Mouse (Mus musculus): ENCODE results near the gene Brap. TPM values are rescaled to one million over a fixed set of nuclear protein-coding genes. Genes with fewer than 3 reads are reported as not detected.
"Not testable (repeated sequence)": the region's sequence is repeated elsewhere in the genome, so short reads cannot be mapped to it uniquely, and the experiment has no call there.

Brap gene
- polyA plus RNA-seq, 1 experiment = 1.1 TPM

DNA sequence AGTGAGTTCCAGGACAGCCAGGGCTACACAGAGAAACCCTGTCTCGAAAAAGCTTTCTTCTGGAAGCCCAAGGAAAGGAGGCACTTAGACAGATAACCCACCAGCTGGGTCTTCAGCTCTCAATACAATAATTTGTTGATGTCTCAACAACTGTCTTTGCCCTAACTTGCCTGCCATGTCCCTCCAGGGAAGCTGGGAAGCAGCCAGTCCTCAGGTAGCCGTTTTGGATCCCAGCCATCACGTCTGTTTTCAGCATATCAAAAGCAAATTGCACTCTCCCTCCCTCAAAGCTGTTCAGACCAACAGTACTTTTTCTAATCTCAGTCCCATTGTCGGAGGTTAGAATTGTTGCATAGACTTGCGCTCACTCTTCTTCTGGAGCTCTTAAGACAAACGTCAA lies 3.7 kb downstream of the Brap start:
- Histone ChIP-seq H3K9me3 (ENCODE audit: control insufficient read depth, low read length) (no peaks in the 10 kb centered on the region), H3K4me1 (ENCODE audit: control insufficient read depth) (peaks cover 30% of the 10 kb centered on the region), H3K36me3 (ENCODE audit: control insufficient read depth) (peaks cover 76% of the 10 kb centered on the region), H3K27me3 (ENCODE audit: control insufficient read depth) (no peaks in the 10 kb centered on the region), H3K4me3 (replicated peaks) (no peak overlapping the region)
- TF ChIP-seq GATA1 (IDR thresholded peaks at IDR 0.05; ENCODE audit: low read length) = no peak
- TF ChIP-seq TAL1 (IDR thresholded peaks at IDR 0.05; ENCODE audit: low read length) = no peak

DNA sequence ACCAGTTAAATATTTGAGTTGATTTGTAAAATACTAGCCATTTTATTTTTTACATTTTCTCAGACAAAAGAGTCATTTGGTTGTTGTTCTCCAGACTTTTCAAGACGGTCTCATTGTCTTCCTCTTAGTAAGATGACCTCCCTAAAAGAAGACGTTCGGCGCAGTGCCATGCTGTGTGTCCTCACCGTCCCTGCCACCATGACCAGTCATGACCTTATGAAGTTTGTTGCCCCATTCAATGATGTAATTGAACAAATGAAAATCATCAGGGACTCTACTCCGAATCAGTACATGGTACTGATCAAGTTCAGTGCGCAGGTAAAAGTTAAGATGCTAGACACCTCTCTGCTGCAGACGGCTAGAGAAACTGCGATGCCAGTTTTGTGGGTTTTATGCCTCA lies 4.6 kb downstream of the Brap start:
- Histone ChIP-seq H3K36me3 (ENCODE audit: control insufficient read depth) (peaks cover 83% of the 10 kb centered on the region), H3K27me3 (ENCODE audit: control insufficient read depth) (no peaks in the 10 kb centered on the region), H3K4me1 (ENCODE audit: control insufficient read depth) (peaks cover 24% of the 10 kb centered on the region), H3K9me3 (ENCODE audit: control insufficient read depth, low read length) (0 out of 2 replicates have a peak, but pooled peaks cover under 1% of the 10 kb centered on the region), H3K4me3 (replicated peaks) (no peak overlapping the region)
- TF ChIP-seq GATA1 (IDR thresholded peaks at IDR 0.05; ENCODE audit: low read length) (no peak), TAL1 (IDR thresholded peaks at IDR 0.05; ENCODE audit: low read length) (no peak)

DNA sequence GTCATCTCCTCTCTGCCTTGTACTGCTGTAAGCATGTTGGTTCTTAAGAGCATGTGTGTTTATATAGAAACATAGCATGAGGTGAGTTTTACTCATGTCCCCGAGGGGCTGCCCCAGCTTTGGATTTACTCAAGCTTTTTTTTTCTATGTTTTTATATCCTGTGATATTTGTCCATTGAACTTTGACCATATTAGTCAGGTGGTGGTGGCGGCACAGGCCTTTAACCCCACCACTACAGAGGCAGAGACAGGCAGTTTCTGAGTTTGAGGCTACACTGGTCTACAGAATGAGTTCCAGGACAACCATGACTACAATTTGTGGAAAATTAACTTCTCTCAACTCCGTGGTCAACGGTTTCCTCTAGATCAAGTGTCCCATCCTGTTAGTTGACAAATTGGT lies 6.7 kb downstream of the Brap start:
- Histone ChIP-seq H3K4me1 (ENCODE audit: control insufficient read depth) (peaks cover 7% of the 10 kb centered on the region), H3K9me3 (ENCODE audit: control insufficient read depth, low read length) (peaks cover 3% of the 10 kb centered on the region; the same call in 1 of the 2 replicates), H3K36me3 (ENCODE audit: control insufficient read depth) (peaks cover 93% of the 10 kb centered on the region), H3K27me3 (ENCODE audit: control insufficient read depth) (no peaks in the 10 kb centered on the region), H3K4me3 (replicated peaks) (no peak overlapping the region)
- TF ChIP-seq TAL1 (IDR thresholded peaks at IDR 0.05; ENCODE audit: low read length) (no peak), GATA1 (IDR thresholded peaks at IDR 0.05; ENCODE audit: low read length) (no peak)

DNA sequence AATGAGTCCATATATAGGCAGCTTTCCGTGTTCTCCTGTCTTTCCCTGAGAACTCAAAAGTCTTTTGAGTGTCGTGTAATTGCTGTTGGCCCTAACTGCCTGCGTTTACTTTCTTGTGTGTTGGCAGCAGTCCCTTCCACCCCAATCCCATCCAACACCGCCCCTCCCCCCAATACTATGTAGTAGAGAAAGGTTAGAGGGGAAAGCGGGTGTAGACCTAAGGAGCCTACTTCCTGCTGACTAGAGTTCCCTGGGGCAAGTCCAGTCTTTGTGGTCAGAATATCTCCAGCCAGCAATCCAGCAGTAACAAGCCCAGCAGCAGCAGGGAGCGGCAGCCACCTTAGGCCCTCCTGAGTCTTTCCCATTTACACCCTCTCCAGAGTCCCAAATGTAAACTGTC lies 8.0 kb downstream of the Brap start:
- H3K27me3 ChIP-seq (ENCODE audit: control insufficient read depth) = no peaks in the 10 kb centered on the region
- H3K4me3 ChIP-seq (replicated peaks) = no peak overlapping the region
- H3K9me3 ChIP-seq (ENCODE audit: control insufficient read depth, low read length) = peaks cover 3% of the 10 kb centered on the region; the same call in 1 of the 2 replicates
- H3K4me1 ChIP-seq (ENCODE audit: control insufficient read depth) = peaks cover 1% of the 10 kb centered on the region; the same call in 1 of the 2 replicates
- TF ChIP-seq TAL1 (IDR thresholded peaks at IDR 0.05; ENCODE audit: low read length) (no peak), GATA1 (IDR thresholded peaks at IDR 0.05; ENCODE audit: low read length) (no peak)
- H3K36me3 ChIP-seq (ENCODE audit: control insufficient read depth) = peaks cover 92% of the 10 kb centered on the region

DNA sequence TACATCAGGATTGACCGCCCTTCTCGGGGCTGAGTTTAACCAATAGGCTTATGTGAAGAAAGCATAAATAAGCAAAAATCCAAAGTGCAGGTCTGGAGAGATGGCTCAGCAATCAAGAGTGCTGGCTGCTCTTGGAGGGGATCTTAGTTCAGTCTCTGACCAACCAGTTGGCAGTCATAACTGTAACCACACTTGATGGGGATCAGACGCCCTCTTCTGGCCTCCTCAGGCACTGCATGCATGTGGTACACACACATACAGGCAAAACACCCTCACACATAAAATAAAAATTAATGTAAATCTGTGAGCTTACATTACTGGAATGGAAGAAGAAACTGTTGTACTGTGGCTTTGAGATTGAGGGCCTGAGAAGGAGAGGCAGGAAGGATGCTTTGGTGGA lies 10.0 kb downstream of the Brap start:
- Histone ChIP-seq H3K4me3 (replicated peaks) (no peak overlapping the region), H3K4me1 (ENCODE audit: control insufficient read depth) (no peaks in the 10 kb centered on the region; the same call in 1 of the 2 replicates), H3K9me3 (ENCODE audit: control insufficient read depth, low read length) (peaks cover 3% of the 10 kb centered on the region; the same call in 1 of the 2 replicates), H3K36me3 (ENCODE audit: control insufficient read depth) (peaks cover 91% of the 10 kb centered on the region), H3K27me3 (ENCODE audit: control insufficient read depth) (no peaks in the 10 kb centered on the region)
- TF ChIP-seq GATA1 (IDR thresholded peaks at IDR 0.05; ENCODE audit: low read length) (no peak), TAL1 (IDR thresholded peaks at IDR 0.05; ENCODE audit: low read length) (no peak)

DNA sequence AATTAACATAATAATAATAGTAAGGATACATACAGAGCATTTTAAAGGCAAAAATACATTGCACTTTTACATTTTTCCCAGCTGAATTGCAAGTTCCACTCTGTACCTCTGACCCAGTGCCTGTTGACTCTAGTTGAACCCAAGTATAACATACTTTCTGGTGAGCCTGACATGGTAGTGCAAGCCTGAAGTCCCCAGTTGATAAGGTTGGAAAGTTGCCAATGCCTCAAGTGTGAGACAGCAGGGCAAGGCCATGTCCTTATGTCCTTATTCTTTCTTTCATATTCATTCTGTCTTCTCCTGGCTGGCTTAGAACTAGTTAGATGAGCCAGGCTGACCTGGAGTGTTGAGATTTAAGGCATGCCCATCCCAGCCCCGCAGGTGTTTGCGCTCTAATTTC lies 21.9 kb downstream of the Brap start:
- TF ChIP-seq GATA1 (IDR thresholded peaks at IDR 0.05; ENCODE audit: low read length) (no peak), TAL1 (IDR thresholded peaks at IDR 0.05; ENCODE audit: low read length) (no peak)
- Histone ChIP-seq H3K36me3 (ENCODE audit: control insufficient read depth) (peaks cover 98% of the 10 kb centered on the region), H3K4me3 (replicated peaks) (no peak overlapping the region), H3K4me1 (ENCODE audit: control insufficient read depth) (no peaks in the 10 kb centered on the region), H3K9me3 (ENCODE audit: control insufficient read depth, low read length) (no peaks in the 10 kb centered on the region), H3K27me3 (ENCODE audit: control insufficient read depth) (no peaks in the 10 kb centered on the region)

DNA sequence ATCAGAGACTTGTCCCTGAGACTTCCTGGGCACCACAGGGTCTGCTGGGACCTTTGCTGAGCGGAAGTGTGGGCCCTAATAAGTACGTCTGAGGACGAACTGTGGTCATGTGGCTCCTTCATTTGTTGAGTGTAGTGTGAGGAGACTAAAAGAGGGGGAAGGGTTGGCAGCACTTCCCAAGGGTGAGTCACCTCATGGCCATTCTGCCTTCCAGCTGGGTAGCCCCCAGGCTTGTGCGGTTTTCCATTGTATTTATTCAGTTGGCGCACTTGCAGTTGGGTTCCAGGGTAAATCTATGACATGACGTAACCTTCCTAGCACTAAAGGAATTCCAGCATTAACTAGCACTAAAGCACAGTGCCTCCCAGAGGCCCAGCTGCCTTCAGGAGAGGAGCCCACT lies 25.1 kb downstream of the Brap start:
- Histone ChIP-seq H3K4me1 (ENCODE audit: control insufficient read depth) (no peaks in the 10 kb centered on the region), H3K4me3 (replicated peaks) (no peak overlapping the region), H3K27me3 (ENCODE audit: control insufficient read depth) (no peaks in the 10 kb centered on the region), H3K36me3 (ENCODE audit: control insufficient read depth) (peaks cover 75% of the 10 kb centered on the region), H3K9me3 (ENCODE audit: control insufficient read depth, low read length) (no peaks in the 10 kb centered on the region)
- no peak for TF ChIP-seq GATA1 (IDR thresholded peaks at IDR 0.05; ENCODE audit: low read length)
- no peak for TF ChIP-seq TAL1 (IDR thresholded peaks at IDR 0.05; ENCODE audit: low read length)

DNA sequence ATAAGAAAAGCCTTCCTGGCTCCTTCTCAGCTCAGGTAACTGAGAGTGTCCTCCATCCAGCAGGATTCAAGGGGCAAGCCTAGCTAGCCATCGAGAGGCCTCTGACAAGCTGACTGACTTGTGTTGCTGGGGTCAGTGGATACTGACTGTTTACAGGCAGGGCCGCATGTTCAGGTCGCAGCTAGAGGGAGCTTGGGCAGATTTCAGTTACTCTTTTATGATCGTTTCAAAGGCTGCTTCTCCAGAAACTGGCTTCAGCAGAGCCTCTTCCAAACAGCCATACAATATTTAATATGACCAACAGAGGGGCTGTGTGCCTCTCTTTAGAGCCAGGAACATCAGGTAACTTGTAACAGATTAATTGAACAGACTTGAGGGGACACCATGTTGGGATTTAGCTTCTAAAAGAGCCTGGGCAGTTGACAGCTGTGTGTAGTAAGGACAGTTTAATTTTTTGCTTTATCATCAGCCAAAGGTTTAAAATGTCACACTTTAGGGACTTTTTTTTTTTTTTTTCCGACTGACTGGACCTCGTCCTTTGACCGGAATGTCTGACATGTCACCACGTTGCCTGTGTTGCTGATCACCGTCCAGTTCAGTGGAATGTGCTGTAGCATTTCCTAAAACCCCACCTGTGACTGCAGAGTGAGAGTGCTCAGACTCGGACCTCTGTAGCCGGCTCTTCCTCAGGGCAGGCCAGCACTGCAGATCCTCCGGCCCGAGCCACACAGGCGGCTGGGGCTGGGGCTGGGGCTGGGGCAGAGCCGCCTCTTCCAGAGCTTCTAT lies 25.9 kb downstream of the Brap start:
- Histone ChIP-seq H3K9me3 (ENCODE audit: control insufficient read depth, low read length) (no peaks in the 10 kb centered on the region), H3K27me3 (ENCODE audit: control insufficient read depth) (no peaks in the 10 kb centered on the region), H3K4me1 (ENCODE audit: control insufficient read depth) (no peaks in the 10 kb centered on the region), H3K4me3 (replicated peaks) (no peak overlapping the region), H3K36me3 (ENCODE audit: control insufficient read depth) (peaks cover 67% of the 10 kb centered on the region)
- no peak for TF ChIP-seq TAL1 (IDR thresholded peaks at IDR 0.05; ENCODE audit: low read length)
- no peak for TF ChIP-seq GATA1 (IDR thresholded peaks at IDR 0.05; ENCODE audit: low read length)

DNA sequence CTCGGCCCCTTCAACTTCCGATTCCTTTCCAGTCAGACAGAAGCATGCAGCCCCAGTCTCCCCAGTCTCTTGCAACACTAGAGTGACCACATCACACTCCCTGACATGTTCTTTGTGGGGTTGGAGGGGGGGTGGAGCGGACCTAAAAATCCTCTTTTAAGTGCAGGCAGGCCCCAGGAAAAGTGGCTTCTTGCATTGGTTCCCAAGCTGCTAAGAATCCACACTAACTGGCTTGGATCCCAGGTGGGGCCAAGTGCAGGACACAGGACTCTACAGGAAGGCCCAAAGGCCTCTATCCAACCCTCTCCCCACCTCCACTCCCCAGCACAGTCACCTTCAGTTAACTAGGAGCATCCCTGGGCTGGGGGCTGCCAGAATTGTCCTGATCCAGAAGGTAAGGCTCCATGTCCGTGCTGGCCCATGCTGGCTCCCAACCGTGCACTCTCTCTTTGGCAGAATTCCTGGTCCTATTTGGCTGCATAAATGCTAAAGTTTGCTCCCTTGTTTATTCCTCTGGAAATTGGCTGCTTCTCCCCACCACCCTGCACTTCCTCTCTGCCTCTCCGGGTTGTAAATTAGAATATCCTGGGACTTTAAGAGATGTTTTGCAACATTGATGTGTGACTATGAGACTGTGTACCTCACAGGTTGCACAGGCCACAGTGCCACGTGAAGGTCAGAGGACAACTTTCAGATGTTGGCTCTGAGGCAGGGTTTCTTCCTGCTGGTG lies 30.3 kb downstream of the Brap start:
- Histone ChIP-seq H3K9me3 (ENCODE audit: control insufficient read depth, low read length) (no peaks in the 10 kb centered on the region), H3K4me1 (ENCODE audit: control insufficient read depth) (no peaks in the 10 kb centered on the region), H3K27me3 (ENCODE audit: control insufficient read depth) (no peaks in the 10 kb centered on the region), H3K36me3 (ENCODE audit: control insufficient read depth) (peaks cover 25% of the 10 kb centered on the region), H3K4me3 (replicated peaks) (no peak overlapping the region)
- TF ChIP-seq TAL1 (IDR thresholded peaks at IDR 0.05; ENCODE audit: low read length) = no peak
- TF ChIP-seq GATA1 (IDR thresholded peaks at IDR 0.05; ENCODE audit: low read length) = no peak

DNA sequence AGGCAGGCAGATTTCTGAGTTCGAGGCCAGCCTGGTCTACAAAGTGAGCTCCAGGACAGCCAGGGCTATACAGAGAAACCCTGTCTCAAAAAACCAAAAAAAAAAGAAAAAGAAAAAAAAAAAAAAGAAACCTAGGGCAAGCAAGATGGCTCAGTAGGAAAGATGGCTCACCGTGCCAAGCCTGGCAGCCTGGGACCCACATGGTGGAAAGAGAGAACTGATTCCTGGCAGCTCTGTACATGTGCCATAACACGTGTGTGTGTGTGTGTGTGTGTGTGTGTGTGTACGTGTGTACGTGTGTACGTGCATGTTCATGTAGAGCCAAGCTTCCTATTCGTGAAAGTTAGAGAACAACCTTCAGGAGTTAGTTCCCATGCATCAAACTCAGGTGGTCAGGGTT lies 31.1 kb downstream of the Brap start:
- not testable (repeated sequence) for H3K4me3 ChIP-seq (replicated peaks); H3K27me3 ChIP-seq (ENCODE audit: control insufficient read depth); H3K9me3 ChIP-seq (ENCODE audit: control insufficient read depth, low read length); H3K4me1 ChIP-seq (ENCODE audit: control insufficient read depth)
- peaks cover 17% of the 10 kb centered on the region for H3K36me3 ChIP-seq (ENCODE audit: control insufficient read depth)

Measured in erythroblast, embryonic 14.5 days (primary cell).